Mouse (Mus musculus) myocyte (in vitro differentiated cells): ENCODE data around the gene Slc22a23.
A peak's percentile ranks its signal among the peaks of the same experiment; 100 is the strongest.

Experiments used
- CEBPB ChIP-seq: IDR thresholded peaks from 2 replicates; pipeline ENCODE4 v1.6.1; 2011; ENCODE audit warnings: mild to moderate bottlenecking, moderate library complexity; ENCODE audit not compliant: poor library complexity, insufficient read depth, severe bottlenecking
- MAX ChIP-seq: IDR thresholded peaks from one replicate; pipeline ENCODE4 v1.6.1; 2011; ENCODE audit warnings: low read depth, mild to moderate bottlenecking, control low read depth
- MYOG ChIP-seq, 3 experiments: IDR thresholded peaks; one replicate each; pipeline ENCODE4 v1.6.1; 2011; ENCODE audit warnings: control low read depth in 2 of 3, low read depth in 2 of 3, mild to moderate bottlenecking in 2 of 3; ENCODE audit not compliant: insufficient read length in 2 of 3, control insufficient read depth in 1 of 3, insufficient read depth in 1 of 3
- POLR2A ChIP-seq: IDR thresholded peaks from one replicate; pipeline ENCODE4 v1.6.1; 2011; ENCODE audit warnings: low read depth, mild to moderate bottlenecking, control low read depth, moderate library complexity; ENCODE audit not compliant: insufficient read length
- TCF12 ChIP-seq: IDR thresholded peaks from one replicate; pipeline ENCODE4 v1.6.1; 2011; ENCODE audit warnings: mild to moderate bottlenecking, control low read depth; ENCODE audit not compliant: poor library complexity, insufficient read depth, severe bottlenecking
- TCF3 ChIP-seq: IDR thresholded peaks from one replicate; pipeline ENCODE4 v1.6.1; 2011; ENCODE audit warnings: low read depth, control low read depth; ENCODE audit not compliant: insufficient read length

DNA sequence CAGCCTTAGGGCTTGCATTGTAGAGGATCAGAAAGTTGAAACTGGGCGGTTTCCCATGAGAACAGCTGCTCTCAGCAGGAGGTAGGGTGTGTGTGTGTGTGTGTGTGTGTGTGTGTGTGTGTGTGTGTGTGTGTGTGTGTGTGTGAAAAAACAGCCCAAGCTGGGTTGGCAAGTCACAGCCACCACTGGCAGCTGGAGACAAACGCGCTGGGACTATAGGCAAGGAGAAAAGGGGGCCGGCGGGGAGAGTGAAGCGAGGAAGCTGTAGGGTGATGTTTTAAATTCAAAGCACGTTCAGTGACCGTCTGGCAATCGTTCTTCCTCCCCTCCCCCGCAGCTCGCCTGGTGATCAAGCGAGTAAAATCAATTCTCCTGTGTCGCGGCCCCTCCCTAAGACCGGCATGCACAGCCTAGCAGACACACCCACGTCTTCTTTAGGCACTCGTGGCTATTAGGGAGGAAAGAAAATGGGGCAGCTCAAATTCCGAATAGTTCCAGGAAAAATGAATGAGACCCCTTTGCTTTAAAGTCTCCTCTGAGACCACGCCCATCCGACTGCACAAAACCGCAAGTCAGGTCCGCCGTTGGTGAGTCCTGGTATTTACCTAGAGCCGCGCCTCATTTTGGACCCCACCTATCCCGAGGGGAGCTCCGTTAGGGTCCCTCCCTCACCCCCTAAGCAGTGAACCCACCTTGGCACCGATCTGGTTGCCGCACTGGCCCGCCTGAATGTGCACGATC lies 215.3 kb downstream of the Slc22a23 start:
- TF ChIP-seq MAX: no peak
- no peak for TF ChIP-seq POLR2A
- TF ChIP-seq MYOG (IDR thresholded peaks at IDR 0.05; ENCODE audit: control insufficient read depth in 1 of 3, insufficient read depth in 1 of 3, insufficient read length in 2 of 3, low read depth in 2 of 3): peak; percentile 57 to 91 (median 90)
- TF ChIP-seq TCF12: peak; percentile 77
- TF ChIP-seq CEBPB: no peak
- no peak for TF ChIP-seq TCF3
